ENCODE assay signal across 16 mouse cellular contexts in the genomic region with DNA sequence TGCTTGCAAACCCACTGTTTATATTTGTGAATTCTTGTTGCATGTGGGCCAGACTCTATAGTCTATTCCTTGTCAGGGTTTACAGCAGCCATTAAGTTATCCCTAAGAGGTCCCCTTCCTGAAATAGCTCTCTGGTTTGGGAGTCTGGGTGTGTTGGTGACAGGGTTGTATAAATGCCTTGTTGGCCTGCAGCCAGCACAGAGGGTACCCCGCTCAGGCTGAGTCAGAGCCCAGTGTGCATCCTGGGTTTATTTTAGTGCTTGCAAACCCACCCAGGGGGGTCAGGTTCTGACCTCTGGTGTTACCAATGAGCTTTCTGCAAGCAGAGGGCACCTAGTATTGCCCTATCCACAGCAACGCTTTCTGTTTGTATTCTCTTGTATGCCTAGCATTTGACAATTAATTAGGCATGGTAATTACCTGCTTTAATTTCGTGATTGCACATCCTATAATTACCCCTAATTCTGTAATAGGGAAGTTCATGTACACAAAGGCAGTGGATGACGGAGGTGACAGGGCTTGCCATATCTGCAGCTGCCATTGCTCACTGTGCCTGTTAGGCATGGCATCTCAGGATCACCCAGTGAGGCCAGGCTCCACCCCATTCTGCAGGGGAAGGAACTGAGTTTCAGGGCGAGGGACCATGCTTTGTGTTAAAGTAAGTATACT.
DNase-seq lines count a peak whose midpoint lies in the region; ATAC-seq and TF ChIP-seq lines count a peak whose summit lies in the region.
"Had no signal": no experiment of that assay in that cellular context is flagged by ENCODE, and none has a peak within 500 bp of the region (broad histone marks: within the 10 kb centered on the region; RNA-seq: fewer than 3 reads in every experiment).

No protein-coding gene starts in this region.

- intact Hi-C loops in heart, postnatal 10 days (cut with DNase I): no loop called here

- no peak overlapping the region for H3K4me3 ChIP-seq in heart, embryonic 14.5 days (ENCODE audit: control insufficient read depth in 1 of 2, insufficient read depth in 1 of 2, low read depth in 1 of 2, low read length in 2 of 2)
- H3K4me3 ChIP-seq in lung, embryonic 15.5 days: no peak overlapping the region
- no peak overlapping the region for H3K4me3 ChIP-seq in forebrain, postnatal 0 days (ENCODE audit: low read depth, low read length)
- H3K4me3 ChIP-seq: erythroblast, embryonic 14.5 days had no signal

- H3K36me3 ChIP-seq in heart, embryonic 14.5 days (ENCODE audit: control insufficient read depth, insufficient read depth, low read length): no peaks in the 10 kb centered on the region
- H3K36me3 ChIP-seq in lung, embryonic 15.5 days: no peaks in the 10 kb centered on the region
- no peaks in the 10 kb centered on the region for H3K36me3 ChIP-seq in forebrain, postnatal 0 days (ENCODE audit: insufficient read depth)

- 46% methylated on average over 5 of the region's 5 CpGs for WGBS in heart, embryonic 14.5 days
- WGBS in lung, embryonic 15.5 days: 46% methylated on average over 5 of the region's 5 CpGs
- 23% methylated on average over 5 of the region's 5 CpGs for WGBS in forebrain, postnatal 0 days

- ATAC-seq in heart, embryonic 14.5 days (ENCODE audit: insufficient number of reproducible peaks, insufficient read depth, low FRiP score, low read depth): peak; percentile 48; the same call in 1 of the 2 replicates
- peak; percentile 41; the same call in 1 of the 2 replicates for ATAC-seq in lung, embryonic 15.5 days (ENCODE audit: borderline replicate concordance, extremely low read depth, low FRiP score, low TSS enrichment)
- 0 out of 2 replicates have a peak, but pooled peaks have one; percentile 32 for ATAC-seq in common myeloid progenitor, adult 5-6 weeks (replicated peaks; ENCODE audit: low read depth, poor library complexity, severe bottlenecking)
- ATAC-seq in forebrain, postnatal 0 days: peak; percentile 80
- ATAC-seq: Patski had no signal

- no peaks in the 10 kb centered on the region for H3K9me3 ChIP-seq in heart, embryonic 14.5 days (ENCODE audit: control insufficient read depth, low read length)
- H3K9me3 ChIP-seq in lung, embryonic 15.5 days: no peaks in the 10 kb centered on the region
- no peaks in the 10 kb centered on the region for H3K9me3 ChIP-seq in forebrain, postnatal 0 days (ENCODE audit: low read length)

- no peaks in the 10 kb centered on the region for H3K27me3 ChIP-seq in heart, embryonic 14.5 days (ENCODE audit: control insufficient read depth, insufficient read depth, low read length)
- H3K27me3 ChIP-seq in lung, embryonic 15.5 days: no peaks in the 10 kb centered on the region
- no peaks in the 10 kb centered on the region for H3K27me3 ChIP-seq in forebrain, postnatal 0 days (ENCODE audit: insufficient read depth, low read length)
- H3K27me3 ChIP-seq: Patski had no signal

- H3K4me1 ChIP-seq in heart, embryonic 14.5 days (ENCODE audit: control insufficient read depth in 2 of 2, insufficient read depth in 2 of 2, low read length in 2 of 2): peaks cover 5 to 11% of the 10 kb centered on the region in 2 experiments
- H3K4me1 ChIP-seq in lung, embryonic 15.5 days: peaks cover 4% of the 10 kb centered on the region; the same call in 1 of the 2 replicates
- 0 out of 2 replicates have a peak, but pooled peaks cover 4% of the 10 kb centered on the region for H3K4me1 ChIP-seq in forebrain, postnatal 0 days (ENCODE audit: insufficient read depth)

- H3K4me2 ChIP-seq in heart, embryonic 14.5 days (ENCODE audit: low read length): no peak overlapping the region
- no peak overlapping the region for H3K4me2 ChIP-seq in lung, embryonic 15.5 days
- no peak overlapping the region for H3K4me2 ChIP-seq in forebrain, postnatal 0 days (ENCODE audit: low read depth)

- H3K9ac ChIP-seq in heart, embryonic 14.5 days (ENCODE audit: low read length): no peak overlapping the region
- H3K9ac ChIP-seq in lung, embryonic 15.5 days: no peak overlapping the region
- H3K9ac ChIP-seq in forebrain, postnatal 0 days: no peak overlapping the region
- H3K9ac ChIP-seq: liver, embryonic 14.5 days had no signal

- peak overlapping the region; percentile 35 to 40; a peak in 2 of 4 replicates for H3K27ac ChIP-seq in heart, embryonic 14.5 days (replicated peaks in 1 of 2; ENCODE audit: control insufficient read depth in 1 of 2, insufficient read depth in 1 of 2, low read depth in 2 of 2, low read length in 2 of 2)
- no peak overlapping the region for H3K27ac ChIP-seq in lung, embryonic 15.5 days
- no peak overlapping the region for H3K27ac ChIP-seq in forebrain, postnatal 0 days (ENCODE audit: low read depth, low read length)
- H3K27ac ChIP-seq: liver, embryonic 14.5 days; stomach, postnatal 0 days had no signal

- no peak for TF ChIP-seq CTCF in forebrain, postnatal 0 days (IDR thresholded peaks at IDR 0.05; ENCODE audit: low read depth)

- no peak for DNase-seq in heart, postnatal 10 days
- DNase-seq in lung, postnatal 36 days: no peak
- peak; percentile 34 for DNase-seq in forebrain, postnatal 0 days
- DNase-seq in natural killer cell, adult 2 months (ENCODE audit: low spot score in 2 of 2): no peak
- DNase-seq in frontal cortex, postnatal 10 days (ENCODE audit: low spot score in 2 of 2): no peak
- DNase-seq: adrenal gland, adult 2 months; gastrocnemius, postnatal 14 days; kidney, adult 11 months; kidney, postnatal 4 days had no signal

Comparison
In these comparisons a context has a peak if more than half of its experiments do, and no peak if none do; other contexts are left out.
1. H3K27ac ChIP-seq: peak in heart, embryonic 14.5 days (2 of 2); none in lung, embryonic 15.5 days (single experiment) and forebrain, postnatal 0 days (single experiment).
2. Peak in every context shown above with its lines, with median percentiles within 50 percentile points of each other: ATAC-seq.